Mouse (Mus musculus): ENCODE data around the gene Rpl13. TPM values are rescaled to one million over a fixed set of nuclear protein-coding genes. Genes with fewer than 3 reads are reported as not detected.

Rpl13 gene
- polyA plus RNA-seq, 1 experiment from 2014 or later = 811 TPM

GRCm38 (mm10) chr8:123146390-123146789 lies 44.2 kb downstream of the Rpl13 start:
- no peaks in the 10 kb centered on the region for H3K9me3 ChIP-seq (ENCODE audit: low read length)
- 82% methylated on average over 7 of the region's 7 CpGs for WGBS (ENCODE audit: insufficient replicate concordance)
- no peak for TF ChIP-seq EP300 (IDR thresholded peaks at IDR 0.05; ENCODE audit: low read depth)
- no peak for TF ChIP-seq CTCF (IDR thresholded peaks at IDR 0.05; ENCODE audit: low read depth)
- no peak overlapping the region for H3K27ac ChIP-seq (ENCODE audit: low read depth)
- no peak overlapping the region for H3K9ac ChIP-seq (replicated peaks)
- no peaks in the 10 kb centered on the region for H3K27me3 ChIP-seq (ENCODE audit: insufficient read depth, low read length)
- H3K4me1 ChIP-seq (ENCODE audit: insufficient read depth) = no peaks in the 10 kb centered on the region
- no peak for DNase-seq
- no peak for ATAC-seq
- no peak overlapping the region for H3K4me2 ChIP-seq (ENCODE audit: low read depth, low read length)
- H3K36me3 ChIP-seq (replicated peaks; ENCODE audit: insufficient read depth, low read length) = no peaks in the 10 kb centered on the region
- no peak overlapping the region for H3K4me3 ChIP-seq (ENCODE audit: low read depth, low read length)

- no peaks in the 10 kb centered on the region for H3K27me3 ChIP-seq (ENCODE audit: insufficient read depth, low read length)
- H3K9ac ChIP-seq (replicated peaks) = no peak overlapping the region
- TF ChIP-seq EP300 (IDR thresholded peaks at IDR 0.05; ENCODE audit: low read depth) (no peak), CTCF (IDR thresholded peaks at IDR 0.05; ENCODE audit: low read depth) (no peak)
- H3K4me2 ChIP-seq (ENCODE audit: low read depth, low read length) = no peak overlapping the region
- H3K27ac ChIP-seq (ENCODE audit: low read depth) = no peak overlapping the region
- no peaks in the 10 kb centered on the region for H3K36me3 ChIP-seq (replicated peaks; ENCODE audit: insufficient read depth, low read length)
- H3K9me3 ChIP-seq (ENCODE audit: low read length) = no peaks in the 10 kb centered on the region
- no peak for DNase-seq
- 0 out of 2 replicates have a peak, but pooled peaks cover 4% of the 10 kb centered on the region for H3K4me1 ChIP-seq (ENCODE audit: insufficient read depth)
- ATAC-seq = no peak
- H3K4me3 ChIP-seq (ENCODE audit: low read depth, low read length) = no peak overlapping the region
- 42% methylated on average over 9 of the region's 9 CpGs for WGBS (ENCODE audit: insufficient replicate concordance)
These were observed 48.6 kb downstream of the Rpl13 start for GRCm38 (mm10) chr8:123150737-123151171.

Small RNA genes within 50 kb of the gene (microRNA-seq; reads per million reads assigned to microRNA genes)
- gene Mir7079 (not detected), gene Mir7080 (not detected)

Other genes with a start within 250 kb of the Rpl13 start
- gene Ankrd11, start 60.1 kb upstream of the Rpl13 start, polyA plus RNA-seq (2015; fragmentation: Nextera tagmentation; extraction: Ambion mirVana) = 21.2 and 21.9 TPM in 2 replicates
- 16.9 and 18.3 TPM in 2 replicates for gene Spg7, start 39.4 kb upstream of the Rpl13 start, polyA plus RNA-seq (2015; fragmentation: Nextera tagmentation; extraction: Ambion mirVana)
- gene Cpne7, start 15.0 kb downstream of the Rpl13 start, polyA plus RNA-seq (2015; fragmentation: Nextera tagmentation; extraction: Ambion mirVana) = 0.06 TPM in 2 replicates
- 2.4 and 4.0 TPM in 2 replicates for gene Sult5a1, start 56.0 kb downstream of the Rpl13 start, polyA plus RNA-seq (2015; fragmentation: Nextera tagmentation; extraction: Ambion mirVana)
- 0.99 and 1.2 TPM in 2 replicates for gene Dpep1, start 83.9 kb downstream of the Rpl13 start, polyA plus RNA-seq (2015; fragmentation: Nextera tagmentation; extraction: Ambion mirVana)
- gene Chmp1a, start 110.4 kb downstream of the Rpl13 start, polyA plus RNA-seq (2015; fragmentation: Nextera tagmentation; extraction: Ambion mirVana) = 57.5 and 60.0 TPM in 2 replicates
- 0.32 and 0.66 TPM in 2 replicates for gene Spata33, start 110.5 kb downstream of the Rpl13 start, polyA plus RNA-seq (2015; fragmentation: Nextera tagmentation; extraction: Ambion mirVana)
- 8.7 TPM in 2 replicates for gene Cdk10, start 122.5 kb downstream of the Rpl13 start, polyA plus RNA-seq (2015; fragmentation: Nextera tagmentation; extraction: Ambion mirVana)
- 4.2 and 6.6 TPM in 2 replicates for gene Spata2l, start 133.9 kb downstream of the Rpl13 start, polyA plus RNA-seq (2015; fragmentation: Nextera tagmentation; extraction: Ambion mirVana)
- gene Zfp276, start 151.8 kb downstream of the Rpl13 start, polyA plus RNA-seq (2015; fragmentation: Nextera tagmentation; extraction: Ambion mirVana) = 4.9 and 5.5 TPM in 2 replicates
- gene Vps9d1, start 152.0 kb downstream of the Rpl13 start, polyA plus RNA-seq (2015; fragmentation: Nextera tagmentation; extraction: Ambion mirVana) = 3.9 and 4.5 TPM in 2 replicates
- gene Fanca, start 216.2 kb downstream of the Rpl13 start, polyA plus RNA-seq (2015; fragmentation: Nextera tagmentation; extraction: Ambion mirVana) = 6.3 TPM in 2 replicates
- gene Spire2, start 230.4 kb downstream of the Rpl13 start, polyA plus RNA-seq (2015; fragmentation: Nextera tagmentation; extraction: Ambion mirVana) = 0.80 and 1.1 TPM in 2 replicates

Measured in liver, postnatal 0 days (tissue).